Mouse (Mus musculus) midbrain, embryonic 14.5 days (tissue): ENCODE results near the gene Olfr1342. TPM values are rescaled to one million over a fixed set of nuclear protein-coding genes. Genes with fewer than 3 reads are reported as not detected.
A peak's percentile ranks its signal among the peaks of the same experiment; 100 is the strongest.

Experiments
- ATAC-seq: fragments of 200-750 bp; cut with Nextera tagmentation; 2 replicates; pipeline ENCODE4 v1.8.0; 2017; ENCODE audit warnings: moderate number of reproducible peaks, moderate library complexity; ENCODE audit not compliant: low FRiP score, low TSS enrichment
- DNase-seq: peaks from one replicate; pipeline ENCODE4 v3.0.0-alpha.2; 2015
- H3K27ac ChIP-seq: fragments of 300-500 bp; sonication (generic); replicated peaks from 2 replicates; pipeline ENCODE4 v1.5.1; 2014; ENCODE audit warnings: mild to moderate bottlenecking, low read depth, low read length, moderate library complexity
- H3K27me3 ChIP-seq: fragments of 300-500 bp; sonication (generic); 2 replicates; pipeline ENCODE4 v1.6.1; 2014; ENCODE audit warnings: low read length, control low read depth, mixed read lengths; ENCODE audit not compliant: control insufficient read depth, insufficient read depth
- H3K36me3 ChIP-seq: fragments of 300-500 bp; sonication (generic); 2 replicates; pipeline ENCODE4 v1.6.1; 2014; ENCODE audit warnings: low read length, control low read depth; ENCODE audit not compliant: control insufficient read depth, insufficient read depth
- H3K4me1 ChIP-seq: fragments of 300-500 bp; sonication (generic); 2 replicates; pipeline ENCODE4 v1.6.1; 2014; ENCODE audit warnings: mild to moderate bottlenecking, antibody characterized with exemption, low read length, control low read depth; ENCODE audit not compliant: control insufficient read depth, insufficient read depth
- H3K4me2 ChIP-seq: fragments of 300-500 bp; sonication (generic); 2 replicates; pipeline ENCODE4 v1.6.1; 2014; ENCODE audit warnings: mild to moderate bottlenecking, low read length, moderate library complexity
- H3K4me3 ChIP-seq: fragments of 300-500 bp; sonication (generic); replicated peaks from 2 replicates; pipeline ENCODE4 v1.5.1; 2014; ENCODE audit warnings: low read depth, low read length
- H3K9ac ChIP-seq: fragments of 300-500 bp; sonication (generic); replicated peaks from 2 replicates; pipeline ENCODE4 v1.6.1; 2014; ENCODE audit warnings: mild to moderate bottlenecking, low read length, moderate library complexity
- H3K9me3 ChIP-seq: fragments of 300-500 bp; sonication (generic); 2 replicates; pipeline ENCODE4 v1.6.1; 2016; ENCODE audit warnings: low read length, control low read depth, mixed read lengths; ENCODE audit not compliant: control insufficient read depth
- WGBS: fragments of 180-500 bp; shearing (Covaris S2); extraction: QIAGEN DNeasy Blood & Tissue Kit; methylation state at CpG from one replicate; pipeline ENCODE4 v1.1.7; 2014; 5-methylcytosine and 5-hydroxymethylcytosine counted together
- polyA plus RNA-seq: library from polyadenylated mRNA; unstranded; fragments of >200 nt; fragmentation: Nextera tagmentation; extraction: Ambion mirVana; gene quantifications from 2 replicates; pipeline ENCODE4 v1.2.1, GENCODE M21; 2014

Olfr1342 gene
- polyA plus RNA-seq, 1 experiment from 2014 or later = not detected

- Histone ChIP-seq H3K9ac (no peak overlapping the region), H3K36me3 (no peaks in the 10 kb centered on the region), H3K4me2 (no peak overlapping the region), H3K27me3 (no peaks in the 10 kb centered on the region), H3K4me3 (no peak overlapping the region), H3K4me1 (no peaks in the 10 kb centered on the region), H3K27ac (no peak overlapping the region), H3K9me3 (no peaks in the 10 kb centered on the region)
- ATAC-seq (no peak), DNase-seq (no peak)
- 87% methylated on average over 5 of the region's 5 CpGs for WGBS
Measured at GRCm38 (mm10) chr4:118708086-118708485, 15.5 kb upstream of the Olfr1342 start.

DNA sequence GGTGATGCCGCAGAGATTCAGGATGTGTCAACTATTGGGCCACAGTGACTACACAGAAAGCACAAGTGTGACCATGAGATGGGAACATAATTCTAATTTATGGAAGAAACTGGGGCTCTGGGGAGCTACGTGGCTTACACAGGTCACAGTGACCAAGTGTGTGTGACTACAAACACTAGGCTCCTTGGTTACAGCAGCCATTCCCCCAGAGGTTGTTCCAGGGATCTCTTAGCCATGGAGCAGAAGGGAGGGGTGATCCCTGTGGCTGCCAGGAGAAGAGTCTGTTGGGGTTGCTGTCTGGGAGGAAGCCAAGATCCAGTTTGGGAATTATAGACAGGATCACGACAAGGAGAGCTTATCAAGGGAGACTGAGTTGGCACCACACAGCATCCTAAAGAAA is 10.7 kb upstream of the Olfr1342 start, which contains the start of gene Olfr1341:
Gene Olfr1341, plus strand, starts transcription at position 301 of the 400 bp plus-strand sequence.
- Histone ChIP-seq H3K4me2 (no peak within 1 kb of the TSS), H3K4me3 (no peak within 1 kb of the TSS), H3K36me3 (no peaks in the 10 kb centered on the region), H3K27me3 (no peaks in the 10 kb centered on the region), H3K4me1 (no peaks in the 10 kb centered on the region), H3K9me3 (no peaks in the 10 kb centered on the region), H3K27ac (no peak within 1 kb of the TSS), H3K9ac (no peak within 1 kb of the TSS)
- 74% methylated on average over 3 of the region's 3 CpGs for WGBS
- ATAC-seq (no peak), DNase-seq (no peak)

- Histone ChIP-seq H3K27ac (no peak overlapping the region), H3K4me2 (no peak overlapping the region), H3K9me3 (no peaks in the 10 kb centered on the region), H3K9ac (no peak overlapping the region), H3K4me3 (no peak overlapping the region), H3K27me3 (no peaks in the 10 kb centered on the region), H3K4me1 (no peaks in the 10 kb centered on the region), H3K36me3 (no peaks in the 10 kb centered on the region)
- no peak for DNase-seq
- 28% methylated on average over 2 of the region's 2 CpGs for WGBS
- no peak for ATAC-seq
Measured at GRCm38 (mm10) chr4:118693812-118694211, 1.3 kb upstream of the Olfr1342 start.

DNA sequence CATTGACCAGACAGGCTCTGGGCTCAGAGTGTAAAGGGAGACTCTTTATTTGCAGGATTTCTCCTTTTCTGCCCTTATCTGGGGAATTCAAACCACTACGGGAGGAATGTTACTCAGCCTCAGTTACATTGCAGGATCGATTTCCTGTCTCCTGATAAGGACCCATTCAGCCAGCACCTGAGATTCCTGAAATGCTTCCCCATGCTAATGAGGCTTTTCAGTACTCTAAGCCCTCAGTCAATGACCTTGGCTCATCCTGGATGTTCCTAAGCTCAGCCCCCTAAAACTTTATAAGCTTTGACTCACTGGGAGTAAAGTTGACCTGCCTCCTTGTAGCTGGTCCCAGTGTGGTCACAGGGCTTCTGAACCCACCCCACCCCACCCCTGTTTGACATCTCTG is 5.5 kb downstream of the Olfr1342 start:
- no peak for DNase-seq
- no peaks in the 10 kb centered on the region for H3K27me3 ChIP-seq
- no peak overlapping the region for H3K4me3 ChIP-seq
- H3K9me3 ChIP-seq = no peaks in the 10 kb centered on the region
- 74% methylated on average over 2 of the region's 2 CpGs for WGBS
- H3K27ac ChIP-seq = no peak overlapping the region
- H3K36me3 ChIP-seq = no peaks in the 10 kb centered on the region
- no peak overlapping the region for H3K4me2 ChIP-seq
- H3K9ac ChIP-seq = no peak overlapping the region
- ATAC-seq = no peak
- H3K4me1 ChIP-seq = no peaks in the 10 kb centered on the region

DNA sequence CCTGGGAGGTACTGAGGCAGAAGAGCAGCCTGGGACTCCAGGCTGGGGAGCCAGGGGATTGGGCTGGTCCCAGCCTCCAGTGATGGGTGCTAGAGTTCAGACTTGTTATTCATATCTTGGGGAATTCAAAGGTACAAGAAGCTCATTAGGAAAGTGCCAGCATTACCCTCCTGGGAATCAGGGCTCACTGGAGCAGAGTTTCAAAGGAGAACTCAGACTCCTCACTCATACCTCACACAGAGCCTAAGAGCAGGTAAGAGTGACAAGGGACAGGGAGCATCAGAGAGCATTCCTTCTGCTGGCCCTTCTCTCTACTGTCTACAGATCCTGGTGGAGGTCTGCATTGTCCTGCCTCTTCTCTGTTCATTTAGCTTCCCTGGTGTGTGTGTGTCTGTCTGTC is 33.9 kb downstream of the Olfr1342 start, which contains the start of gene Olfr62:
Gene Olfr62, plus strand, starts transcription at position 301 of the 400 bp plus-strand sequence.
- no peaks in the 10 kb centered on the region for H3K9me3 ChIP-seq
- ATAC-seq = no peak
- no peak within 1 kb of the TSS for H3K4me2 ChIP-seq

GRCm38 (mm10) chr4:118645234-118645633 is 47.3 kb downstream of the Olfr1342 start:
- peak; percentile 71 for DNase-seq

More for the DNA sequence above, 33.9 kb downstream of the Olfr1342 start, which contains the start of gene Olfr62:
- H3K9ac ChIP-seq = no peak within 1 kb of the TSS
- no peaks in the 10 kb centered on the region for H3K4me1 ChIP-seq
- no peaks in the 10 kb centered on the region for H3K27me3 ChIP-seq
- H3K4me3 ChIP-seq = no peak within 1 kb of the TSS
- H3K36me3 ChIP-seq = no peaks in the 10 kb centered on the region
- no peak within 1 kb of the TSS for H3K27ac ChIP-seq
- no peak for DNase-seq

GRCm38 (mm10) chr4:118642346-118643190 is 50.0 kb downstream of the Olfr1342 start:
- DNase-seq (peak; percentile 61), ATAC-seq (no peak)

More at GRCm38 (mm10) chr4:118645234-118645633, 47.3 kb downstream of the Olfr1342 start:
- no peaks in the 10 kb centered on the region for H3K4me1 ChIP-seq
- H3K27me3 ChIP-seq = no peaks in the 10 kb centered on the region
- no peaks in the 10 kb centered on the region for H3K36me3 ChIP-seq
- H3K4me3 ChIP-seq = no peak overlapping the region
- no peaks in the 10 kb centered on the region for H3K9me3 ChIP-seq
- H3K9ac ChIP-seq = no peak overlapping the region
- no peak overlapping the region for H3K27ac ChIP-seq
- no peak for ATAC-seq
- 9% methylated on average over 2 of the region's 2 CpGs for WGBS
- no peak overlapping the region for H3K4me2 ChIP-seq

More at GRCm38 (mm10) chr4:118642346-118643190, 50.0 kb downstream of the Olfr1342 start:
- H3K9ac ChIP-seq = no peak overlapping the region
- H3K27ac ChIP-seq = no peak overlapping the region
- H3K4me2 ChIP-seq = no peak overlapping the region
- no peaks in the 10 kb centered on the region for H3K36me3 ChIP-seq
- no peaks in the 10 kb centered on the region for H3K27me3 ChIP-seq
- H3K4me3 ChIP-seq = no peak overlapping the region
- no peaks in the 10 kb centered on the region for H3K4me1 ChIP-seq
- 46% methylated on average over 20 of the region's 20 CpGs for WGBS
- H3K9me3 ChIP-seq = no peaks in the 10 kb centered on the region
